26 mouse cellular contexts compared by ENCODE assay signal in the genomic region with DNA sequence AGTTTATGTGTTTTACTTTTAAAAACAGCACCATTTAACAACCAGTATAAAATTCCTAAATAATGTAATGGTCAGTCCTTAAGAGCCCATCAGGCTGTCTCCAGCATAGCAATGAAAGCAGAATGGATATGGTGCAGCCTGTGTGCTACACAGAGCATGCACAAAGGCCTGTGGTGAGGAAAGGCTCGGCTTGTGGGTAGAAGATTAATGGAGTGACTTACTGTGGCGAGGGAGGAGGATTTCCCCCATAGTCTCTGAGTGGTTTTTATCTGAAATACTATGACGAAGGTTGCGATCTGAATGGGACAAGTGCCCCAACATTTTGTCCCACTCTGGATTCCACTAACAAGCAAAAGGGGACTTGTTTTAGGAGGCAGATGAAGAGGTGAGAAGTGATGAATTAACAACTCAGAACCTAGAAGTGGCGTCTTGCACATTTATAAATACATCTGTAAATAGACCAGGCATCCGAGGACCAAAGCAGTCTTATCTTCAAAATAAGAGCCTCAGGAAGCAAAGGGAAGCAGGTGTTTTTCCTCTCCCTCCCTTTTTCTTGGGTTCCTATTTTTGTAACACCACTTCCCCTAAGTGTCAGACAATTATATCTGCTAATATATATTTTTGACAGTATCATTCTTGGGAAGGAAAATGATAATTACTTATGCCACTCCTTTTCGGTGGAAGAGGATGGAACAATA. TPM values are rescaled to one million over a fixed set of nuclear protein-coding genes. Genes with fewer than 3 reads are reported as not detected.
A peak's percentile ranks its signal among the peaks of the same experiment; 100 is the strongest.
DNase-seq lines count a peak whose midpoint lies in the region; ATAC-seq and TF ChIP-seq lines count a peak whose summit lies in the region.
"Had no signal": no experiment of that assay in that cellular context is flagged by ENCODE, and none has a peak within 500 bp of the region (broad histone marks: within the 10 kb centered on the region; RNA-seq: fewer than 3 reads in every experiment).

No protein-coding gene starts in this region.

- H3K4me1 ChIP-seq in kidney, adult 2 months (ENCODE audit: control insufficient read depth, insufficient read depth, low read length): no peaks in the 10 kb centered on the region
- H3K4me1 ChIP-seq in kidney, embryonic 14.5 days (ENCODE audit: control insufficient read depth, insufficient read depth, low read length): no peaks in the 10 kb centered on the region
- H3K4me1 ChIP-seq: embryonic facial prominence, embryonic 13.5 days; forebrain, embryonic 10.5 days; heart, embryonic 10.5 days; heart, embryonic 15.5 days; hindbrain, embryonic 12.5 days; intestine, embryonic 15.5 days; lung, embryonic 15.5 days had no signal

- H3K9me3 ChIP-seq in kidney, embryonic 14.5 days (ENCODE audit: control insufficient read depth, low read length): no peaks in the 10 kb centered on the region
- H3K9me3 ChIP-seq: embryonic facial prominence, embryonic 13.5 days; forebrain, embryonic 10.5 days; heart, embryonic 10.5 days; heart, embryonic 15.5 days; hindbrain, embryonic 12.5 days; intestine, embryonic 15.5 days; lung, embryonic 15.5 days had no signal

- H3K9ac ChIP-seq in kidney, embryonic 14.5 days (ENCODE audit: low read depth, low read length): no peak overlapping the region
- H3K9ac ChIP-seq: embryonic facial prominence, embryonic 13.5 days; heart, embryonic 15.5 days; hindbrain, embryonic 12.5 days; intestine, embryonic 15.5 days; lung, embryonic 15.5 days had no signal

- no peaks in the 10 kb centered on the region for H3K36me3 ChIP-seq in kidney, adult 2 months (ENCODE audit: control insufficient read depth, insufficient read depth, low read length)
- H3K36me3 ChIP-seq in kidney, embryonic 14.5 days (ENCODE audit: control insufficient read depth, insufficient read depth, low read length): no peaks in the 10 kb centered on the region
- H3K36me3 ChIP-seq: embryonic facial prominence, embryonic 13.5 days; forebrain, embryonic 10.5 days; heart, embryonic 10.5 days; heart, embryonic 15.5 days; hindbrain, embryonic 12.5 days; intestine, embryonic 15.5 days; lung, embryonic 15.5 days had no signal

- peak; percentile 16 for DNase-seq in kidney, adult 2 months
- peak; percentile 7 for DNase-seq in kidney, postnatal 14 days
- no peak for DNase-seq in kidney, adult 8-10 months
- DNase-seq in left cerebral cortex, postnatal 10 days (ENCODE audit: extremely low spot score in 1 of 2, low spot score in 2 of 2): no peak
- DNase-seq in B cell, adult 2 months: no peak
- DNase-seq: adrenal gland, adult 2 months; adrenal gland, postnatal 36 days; cerebellum, adult 8-10 months; gastrocnemius, postnatal 10 days; midbrain, embryonic 14.5 days; thymus, adult 2 months had no signal

- intact Hi-C loops in left cerebral cortex, postnatal 10 days (cut with DNase I): no loop called here

- H3K4me2 ChIP-seq in kidney, embryonic 14.5 days (replicated peaks; ENCODE audit: low read depth, low read length): no peak overlapping the region
- H3K4me2 ChIP-seq: embryonic facial prominence, embryonic 13.5 days; heart, embryonic 15.5 days; hindbrain, embryonic 12.5 days; intestine, embryonic 15.5 days; lung, embryonic 15.5 days had no signal

- ATAC-seq in kidney, embryonic 14.5 days (ENCODE audit: low FRiP score, low TSS enrichment): no peak
- peak; percentile 86 for ATAC-seq in common myeloid progenitor, adult 5-6 weeks (replicated peaks; ENCODE audit: low read depth, poor library complexity, severe bottlenecking)
- peak; percentile 82 for ATAC-seq in megakaryocyte progenitor cell, adult 5-6 weeks (replicated peaks; ENCODE audit: poor library complexity)
- ATAC-seq: forebrain, embryonic 16.5 days; hindbrain, postnatal 0 days; intestine, embryonic 15.5 days had no signal

- no peak for TF ChIP-seq CTCF in kidney, adult 2 months (conservative IDR thresholded peaks at IDR 0.05; ENCODE audit: insufficient read depth, insufficient read length, low read depth, low read length)

- no peak for TF ChIP-seq POLR2A in kidney, adult 2 months (IDR thresholded peaks at IDR 0.05; ENCODE audit: low read depth, low read length)

- WGBS in kidney, adult 2 months: 40% methylated on average over 7 of the region's 7 CpGs
- WGBS in kidney, embryonic 14.5 days: 41% methylated on average over 7 of the region's 7 CpGs

- H3K4me3 ChIP-seq in kidney, adult 2 months (ENCODE audit: insufficient read depth, low read depth, low read length): no peak overlapping the region
- no peak overlapping the region for H3K4me3 ChIP-seq in kidney, embryonic 14.5 days (ENCODE audit: low read length)
- H3K4me3 ChIP-seq: embryonic facial prominence, embryonic 13.5 days; forebrain, embryonic 10.5 days; heart, embryonic 10.5 days; heart, embryonic 15.5 days; hindbrain, embryonic 12.5 days; intestine, embryonic 15.5 days; lung, embryonic 15.5 days had no signal

- no peaks in the 10 kb centered on the region for H3K27me3 ChIP-seq in kidney, adult 2 months (replicated peaks; ENCODE audit: control insufficient read depth, insufficient read depth, low read length)
- H3K27me3 ChIP-seq in kidney, embryonic 14.5 days (ENCODE audit: control insufficient read depth, insufficient read depth, low read length): no peaks in the 10 kb centered on the region
- H3K27me3 ChIP-seq: embryonic facial prominence, embryonic 13.5 days; heart, embryonic 15.5 days; hindbrain, embryonic 12.5 days; intestine, embryonic 15.5 days; lung, embryonic 15.5 days had no signal

- no peak overlapping the region for H3K27ac ChIP-seq in kidney, adult 2 months (ENCODE audit: insufficient read depth, low read depth, low read length)
- no peak overlapping the region for H3K27ac ChIP-seq in kidney, embryonic 14.5 days (ENCODE audit: low read depth, low read length)
- H3K27ac ChIP-seq: embryonic facial prominence, embryonic 13.5 days; forebrain, embryonic 10.5 days; heart, embryonic 10.5 days; heart, embryonic 15.5 days; hindbrain, embryonic 12.5 days; hindbrain, postnatal 0 days; intestine, embryonic 15.5 days; lung, embryonic 15.5 days had no signal

RNA-seq across cellular contexts. Expression of a gene that starts 55.9 kb away (rescaled TPM):
- 0.61 and 0.70 TPM in 2 replicates for polyA plus RNA-seq in kidney, adult 2 months (2012; rRNA removed)
- not detected in 2 replicates for polyA plus RNA-seq in kidney, embryonic 14.5 days (2014; fragmentation: Nextera tagmentation; extraction: Ambion mirVana)
- 4.5 and 6.0 TPM in 2 replicates for total RNA-seq in common myeloid progenitor, adult 5-6 weeks (2017)
- 1.2 and 2.6 TPM in 2 replicates for total RNA-seq in megakaryocyte progenitor cell, adult 5-6 weeks (2015)
- 2.4 TPM in 1 of 2 replicates, not detected in the other for total RNA-seq in megakaryocyte progenitor cell, adult 5-6 weeks (2017)
- under 1 TPM; 0.61 to 0.64 TPM for total RNA-seq in left cerebral cortex, postnatal 10 days (2021)
- total RNA-seq: adrenal gland, adult 2 months; adrenal gland, postnatal 36 days; gastrocnemius, postnatal 10 days; heart, postnatal 25 days; hindbrain, postnatal 0 days; liver, adult 2 months had no signal
- polyA plus RNA-seq: adrenal gland, adult 2 months; embryonic facial prominence, embryonic 13.5 days; forebrain, embryonic 10.5 days; gonadal fat pad, adult 2 months; heart, embryonic 10.5 days; heart, embryonic 15.5 days; hindbrain, postnatal 0 days; liver, adult 2 months had no signal

Comparison
In these comparisons a context has a peak if more than half of its experiments do, and no peak if none do; other contexts are left out.
1. DNase-seq: peak in kidney, adult 2 months (single experiment) and kidney, postnatal 14 days (single experiment); none in kidney, adult 8-10 months (0 of 2), left cerebral cortex, postnatal 10 days (0 of 2) and B cell, adult 2 months (0 of 2).